Mouse (Mus musculus) heart, adult 11 months (tissue): Measurements from ENCODE around the gene Prdx1.
"Not testable (repeated sequence)": the region's sequence is repeated elsewhere in the genome, so short reads cannot be mapped to it uniquely, and the experiment has no call there.

Experiments used
- DNase-seq: peaks from one replicate; pipeline ENCODE4 v3.0.0; 2022

Gene Prdx1

DNA sequence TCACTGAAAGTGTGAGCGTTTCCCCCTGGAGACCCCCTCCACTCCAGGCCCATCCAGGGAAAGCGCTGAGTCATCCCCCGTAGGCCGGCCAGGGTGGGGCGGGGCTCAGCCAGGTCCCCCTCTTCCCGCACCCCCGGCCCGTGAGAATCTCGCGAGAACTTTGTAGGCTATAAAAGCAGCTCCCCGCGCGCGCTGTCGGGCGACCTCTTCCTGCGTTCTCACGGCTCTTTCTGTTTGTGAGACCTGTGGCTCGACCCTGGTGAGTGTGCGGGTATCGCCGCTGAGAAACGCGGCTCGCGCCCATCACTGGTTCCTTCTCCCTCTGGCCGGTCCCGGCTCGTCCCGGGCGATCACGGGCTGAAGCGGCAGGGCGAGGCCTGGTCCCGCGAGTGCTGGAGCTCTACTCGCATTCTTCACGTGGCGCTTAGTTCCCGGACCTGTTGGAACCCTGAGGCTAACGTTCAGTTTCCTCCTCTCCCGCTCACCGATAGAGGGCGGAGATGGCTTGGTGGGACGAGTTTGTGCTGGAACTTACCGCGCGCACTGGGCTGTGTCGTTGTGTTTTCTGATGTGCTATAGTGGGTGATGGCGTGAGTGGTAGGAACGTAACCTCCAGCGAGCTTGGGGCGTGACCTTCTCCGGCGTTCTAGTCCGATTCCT is at the start of gene Prdx1:
Gene Prdx1 (plus strand): TSS at position 143 of the 660 bp plus-strand sequence.
- peak; percentile 100 for DNase-seq

- peak; percentile 85 for DNase-seq
Measured at GRCm38 (mm10) chr4:116638821-116639220, 46.5 kb upstream of the Prdx1 start.

DNA sequence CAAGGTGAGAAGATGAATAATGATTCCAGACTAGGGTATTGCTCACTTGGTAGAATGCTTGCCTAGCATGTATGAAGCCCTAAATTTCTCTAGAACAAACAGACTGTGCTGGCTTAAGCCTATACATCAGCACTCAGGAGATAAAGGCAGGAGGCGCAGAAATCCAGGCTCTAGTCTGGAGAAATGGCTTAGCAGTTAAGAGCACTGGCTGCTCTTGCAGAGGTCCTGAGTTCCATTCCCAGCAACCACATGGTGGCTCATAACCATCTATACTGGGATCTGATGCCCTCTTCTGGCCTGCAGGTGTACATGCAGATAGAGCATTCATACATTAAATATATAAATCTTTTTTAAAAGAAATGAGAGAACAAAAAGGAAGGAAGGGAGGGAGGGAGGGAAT is 43.3 kb upstream of the Prdx1 start:
- DNase-seq, result no peak

DNA sequence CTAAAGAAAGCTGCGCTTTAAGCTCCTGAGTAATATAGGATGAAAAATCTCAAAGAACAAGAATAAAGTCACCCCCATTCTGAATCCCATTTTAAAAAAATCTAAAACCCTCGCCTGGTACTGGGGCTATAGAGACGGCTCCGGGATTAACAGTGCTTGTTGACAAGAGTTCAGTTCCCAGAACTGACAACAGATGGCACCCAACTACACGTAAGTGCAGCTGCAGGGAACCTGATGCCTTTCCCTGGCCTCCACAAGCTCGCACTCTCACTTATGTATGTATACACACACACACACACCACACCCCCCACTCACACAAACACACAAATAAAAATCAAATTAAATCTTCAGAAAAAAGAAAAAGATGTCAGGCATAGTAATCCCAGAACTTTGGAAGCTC is 41.0 kb upstream of the Prdx1 start:
- DNase-seq, result no peak

- DNase-seq, result no peak
Measured at GRCm38 (mm10) chr4:116645624-116646023, 39.7 kb upstream of the Prdx1 start.

GRCm38 (mm10) chr4:116649411-116649810 is 35.9 kb upstream of the Prdx1 start:
- DNase-seq, result no peak

DNA sequence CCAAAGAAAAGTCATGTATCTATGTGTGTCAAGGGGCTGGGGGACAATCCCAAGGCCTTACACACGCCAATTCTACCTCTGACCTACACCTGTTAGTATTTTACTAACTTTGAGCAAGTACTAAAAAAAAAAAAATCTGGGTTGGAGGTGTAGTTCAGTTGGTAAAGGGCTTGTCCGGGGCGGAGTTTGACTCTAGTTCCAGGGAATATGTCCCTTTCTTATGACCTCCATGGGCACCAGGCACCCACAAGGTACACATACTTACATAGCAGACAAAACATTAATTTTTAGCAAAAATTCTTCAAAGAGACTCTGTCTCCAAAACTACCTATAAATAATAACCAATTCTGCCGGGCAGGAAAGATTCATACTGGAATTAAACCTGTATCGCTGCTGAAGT is 35.0 kb upstream of the Prdx1 start:
- no peak for DNase-seq

GRCm38 (mm10) chr4:116650924-116651796 is 34.2 kb upstream of the Prdx1 start, which contains the start of gene Akr1a1:
Akr1a1 (minus strand) TSS chr4:116651680.
- DNase-seq, result peak; percentile 100

DNA sequence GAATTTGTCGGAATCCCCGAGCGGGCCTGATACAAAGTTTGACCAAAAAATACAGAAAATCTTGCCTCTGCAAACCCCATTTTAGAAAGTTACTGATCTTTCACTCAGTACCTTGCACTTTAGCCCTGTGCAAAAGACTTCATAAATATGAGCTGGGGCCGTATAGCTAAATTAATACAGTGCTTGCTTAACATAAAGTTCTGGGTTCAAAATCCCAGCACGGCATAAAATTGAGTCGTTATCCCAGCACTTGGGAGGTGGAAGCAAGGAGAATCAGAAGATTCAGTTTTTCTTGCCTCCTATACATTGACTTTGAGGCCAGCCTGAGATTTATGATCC is 33.6 kb upstream of the Prdx1 start:
- DNase-seq, result no peak

DNA sequence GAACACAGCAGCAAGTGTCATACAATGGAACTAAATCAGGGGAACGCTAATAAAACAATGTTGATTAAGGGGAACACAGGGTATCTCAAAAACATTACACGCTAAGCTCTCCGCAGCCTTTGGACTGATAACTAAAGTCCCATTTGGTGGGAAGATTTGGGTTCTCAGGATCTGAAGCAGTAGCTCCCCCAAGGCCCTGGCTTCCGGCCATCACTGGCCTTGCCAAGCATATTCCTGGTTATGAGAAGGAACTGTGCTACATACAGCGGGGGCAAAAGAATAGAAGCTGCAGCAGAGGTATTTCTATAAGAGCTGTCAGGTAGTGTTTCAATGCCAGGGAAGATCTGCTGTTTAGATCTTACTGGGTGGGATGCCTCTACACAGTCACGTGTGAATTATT is 32.1 kb upstream of the Prdx1 start:
- DNase-seq, result no peak

DNA sequence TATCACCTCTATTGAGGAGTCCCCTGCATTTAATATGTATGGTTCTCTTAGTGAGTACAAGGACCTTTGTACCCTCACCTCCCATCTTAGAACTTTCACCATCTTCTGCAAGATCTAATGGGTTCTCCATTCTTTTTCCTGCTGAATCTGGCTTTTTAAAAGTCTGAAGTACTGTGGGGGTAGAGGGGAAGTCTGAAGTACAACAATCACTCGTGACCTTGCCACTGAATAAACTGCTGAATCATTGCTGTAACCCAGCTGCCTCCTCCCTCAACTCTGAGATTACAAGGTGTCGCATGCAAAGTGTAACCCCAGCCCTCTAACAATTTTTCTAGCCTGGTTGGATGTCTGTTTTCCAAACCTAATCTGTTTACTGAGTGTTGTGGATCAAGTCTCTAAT is 30.2 kb upstream of the Prdx1 start:
- DNase-seq, result peak; percentile 92

GRCm38 (mm10) chr4:116655658-116656057 is 29.7 kb upstream of the Prdx1 start:
- DNase-seq, result no peak

- DNase-seq, result no peak
Measured at GRCm38 (mm10) chr4:116657971-116658370, 27.4 kb upstream of the Prdx1 start.

GRCm38 (mm10) chr4:116659474-116659873 is 25.9 kb upstream of the Prdx1 start:
- no peak for DNase-seq

DNA sequence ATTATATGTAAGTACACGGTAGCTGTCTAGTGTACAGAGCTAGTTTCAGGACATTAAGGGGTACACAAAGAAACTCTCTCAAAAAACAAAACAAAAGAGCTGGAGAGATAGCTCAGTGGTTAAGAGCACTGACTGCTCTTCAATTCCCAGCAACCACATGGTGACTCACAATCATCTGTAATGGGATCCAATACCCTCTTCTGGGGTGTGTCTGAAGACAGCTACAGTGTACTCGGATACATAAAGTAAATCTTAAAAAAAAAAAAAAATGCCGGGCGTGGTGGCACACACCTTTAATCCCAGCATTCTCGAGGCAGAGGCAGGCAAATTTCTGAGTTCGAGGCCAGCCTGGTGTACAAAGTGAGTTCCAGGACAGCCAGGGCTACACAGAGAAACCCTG is 25.4 kb upstream of the Prdx1 start:
- DNase-seq, result not testable (repeated sequence)

DNA sequence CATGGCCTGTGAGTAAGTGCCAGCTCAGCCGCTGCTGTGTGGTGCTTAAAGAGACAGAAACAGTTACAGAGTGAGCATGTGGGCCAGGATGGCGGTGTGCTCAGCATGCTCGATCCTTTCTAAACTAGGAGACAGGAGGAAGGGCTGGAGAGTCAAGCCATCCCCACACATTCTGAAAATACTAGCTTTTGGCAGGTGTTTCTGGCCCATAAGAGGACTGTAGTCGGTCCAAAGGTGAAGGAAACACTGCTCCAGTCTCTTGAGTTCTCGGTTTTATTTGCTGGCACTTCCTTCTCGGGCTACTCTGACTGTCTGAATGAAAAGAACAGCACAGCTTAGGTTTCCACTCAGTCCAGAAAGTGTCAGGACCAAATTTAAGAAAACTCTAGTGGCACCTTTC is 24.5 kb upstream of the Prdx1 start:
- DNase-seq, result no peak

DNA sequence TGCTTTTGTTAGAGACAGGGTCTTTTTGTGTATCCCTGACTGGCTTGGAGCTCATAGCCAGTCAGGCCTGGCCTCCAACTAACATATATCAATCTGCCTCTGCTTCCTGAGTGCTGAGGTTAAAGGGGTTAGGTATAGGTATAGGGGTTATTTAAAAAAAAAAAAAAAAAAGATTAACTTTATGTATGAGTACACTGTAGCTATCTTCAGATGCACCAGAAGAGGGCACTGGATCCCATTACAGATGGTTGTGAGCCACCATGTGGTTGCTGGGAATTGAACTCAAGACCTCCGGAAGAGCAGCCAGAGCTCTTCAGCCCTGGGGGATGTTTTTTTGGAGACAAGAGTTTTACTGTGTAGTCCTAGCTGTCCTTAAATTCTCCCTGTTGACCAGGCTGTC is 23.3 kb upstream of the Prdx1 start:
- DNase-seq, result no peak

GRCm38 (mm10) chr4:116666625-116667024 is 18.7 kb upstream of the Prdx1 start:
- peak; percentile 89 for DNase-seq

DNA sequence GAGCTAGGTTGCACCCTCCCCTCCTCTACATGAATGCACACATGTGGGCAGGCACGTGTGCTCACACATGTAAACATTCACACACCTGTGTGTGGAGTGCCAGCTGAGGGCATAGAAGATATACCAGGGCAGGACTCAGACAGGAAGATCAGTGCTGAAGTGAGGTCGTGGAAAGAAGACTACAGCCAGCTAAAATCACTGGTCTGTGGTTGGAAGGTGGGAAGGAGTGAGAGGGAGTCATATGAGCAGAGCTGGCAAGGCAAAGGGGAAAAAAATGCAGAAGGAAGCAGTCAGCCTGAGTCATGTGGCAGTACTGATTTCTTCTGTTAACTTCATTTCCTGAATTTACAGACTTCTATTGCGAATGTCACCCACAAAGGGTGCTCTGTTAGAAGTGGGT is 17.2 kb upstream of the Prdx1 start:
- DNase-seq, result peak; percentile 96

- no peak for DNase-seq
Measured at GRCm38 (mm10) chr4:116669291-116669690, 16.1 kb upstream of the Prdx1 start.

- DNase-seq, result peak; percentile 97
Measured at GRCm38 (mm10) chr4:116672785-116673184, 12.6 kb upstream of the Prdx1 start.

- peak; percentile 31 for DNase-seq
Measured at GRCm38 (mm10) chr4:116674761-116675160, 10.6 kb upstream of the Prdx1 start.

GRCm38 (mm10) chr4:116676027-116676426 is 9.3 kb upstream of the Prdx1 start:
- peak; percentile 37 for DNase-seq

DNA sequence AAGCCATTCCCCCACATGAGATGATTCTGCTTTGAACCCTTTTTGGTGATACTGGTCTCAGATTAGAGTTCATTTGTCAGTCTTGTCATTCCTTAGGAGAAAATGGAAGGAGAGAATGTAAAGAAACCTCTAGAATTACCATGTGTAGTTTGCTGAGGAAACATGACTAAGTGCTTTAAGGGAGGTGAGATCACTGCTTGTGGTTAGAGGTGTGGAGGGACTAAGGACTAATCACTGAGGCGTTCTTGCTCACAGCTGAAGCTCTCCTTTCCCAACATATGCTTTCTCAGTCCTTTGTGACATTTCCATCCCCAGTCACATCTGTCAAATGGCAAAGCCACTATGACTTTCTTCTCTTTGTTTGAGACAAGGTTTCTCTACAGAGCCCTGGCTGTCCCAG is 7.5 kb upstream of the Prdx1 start:
- DNase-seq, result no peak
